Mouse (Mus musculus) cortical plate, adult 2 months (tissue): ENCODE measurements around the gene Cygb. TPM values are rescaled to one million over a fixed set of nuclear protein-coding genes. Genes with fewer than 3 reads are reported as not detected.

Experiments
- H3K27ac ChIP-seq: fragments of 200-500 bp; 2 replicates; pipeline ENCODE4 v1.5.1; 2012; ENCODE audit warnings: low read length, control low read depth, inconsistent platforms; ENCODE audit not compliant: insufficient read depth
- H3K4me1 ChIP-seq: fragments of 200-500 bp; 2 replicates; pipeline ENCODE4 v1.6.1; 2011; ENCODE audit warnings: low read length; ENCODE audit not compliant: control insufficient read depth, insufficient read depth
- H3K4me3 ChIP-seq: fragments of 200-500 bp; 2 replicates; pipeline ENCODE4 v1.5.1; 2011; ENCODE audit warnings: mild to moderate bottlenecking, low read length, control low read depth; ENCODE audit not compliant: insufficient read depth
- CTCF ChIP-seq: fragments of 200-500 bp; IDR thresholded peaks from 2 replicates; pipeline ENCODE4 v1.5.1; 2011; ENCODE audit warnings: mild to moderate bottlenecking, control low read depth, low read length; ENCODE audit not compliant: insufficient read depth; ENCODE audit errors: extremely low read depth
- POLR2A ChIP-seq: fragments of 200-500 bp; IDR thresholded peaks from 2 replicates; pipeline ENCODE4 v1.6.1; 2011; ENCODE audit warnings: mild to moderate bottlenecking, low read length, control low read depth; ENCODE audit not compliant: insufficient read depth; ENCODE audit errors: extremely low read depth
- polyA plus RNA-seq: library from polyadenylated mRNA; depleted of rRNA; stranded (reverse); fragments of >200 nt; gene quantifications from 2 replicates; pipeline ENCODE4 v1.2.3, GENCODE M21; 2012

Gene Cygb
- polyA plus RNA-seq, 1 experiment = 49.8 TPM

DNA sequence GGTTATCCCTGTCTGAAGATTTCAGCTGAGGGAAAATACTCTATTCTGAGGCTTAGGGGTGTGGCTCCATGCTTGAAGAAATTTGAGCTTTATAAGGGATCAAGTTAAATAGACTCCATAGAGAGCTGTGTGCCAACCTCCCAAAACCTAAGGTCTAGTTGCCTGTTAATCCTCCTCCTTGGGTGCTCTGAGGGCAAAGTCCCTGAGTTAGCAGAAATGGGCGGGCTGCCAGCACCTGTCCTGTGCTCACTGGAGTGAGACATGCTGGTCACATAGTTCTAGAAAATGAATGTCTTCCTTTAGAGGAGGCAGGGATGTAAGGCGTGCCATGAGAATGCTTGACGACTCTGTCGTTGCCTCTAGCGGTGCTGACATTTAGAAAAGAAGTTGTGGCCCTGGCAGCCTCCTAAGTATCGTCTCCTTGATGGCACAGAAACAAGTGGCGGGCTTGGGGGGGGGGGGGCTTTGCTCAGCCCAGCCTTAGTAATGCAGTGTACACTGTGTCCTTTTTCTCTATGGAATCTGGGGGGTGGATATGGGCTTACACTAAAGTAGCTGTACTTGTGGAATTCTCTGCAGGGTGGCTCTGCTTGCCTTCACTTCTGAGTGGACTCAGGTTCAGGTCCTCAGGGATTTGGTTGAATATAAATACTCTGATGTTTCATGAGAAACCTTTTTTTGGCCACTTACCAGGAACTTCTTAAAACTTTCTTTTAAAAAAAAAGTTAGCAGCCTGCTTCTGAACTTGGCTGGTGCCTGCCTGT, 20.7 kb upstream of the Cygb start:
- TF ChIP-seq POLR2A (no peak), CTCF (no peak)
- Histone ChIP-seq H3K4me3 (no peak overlapping the region), H3K4me1 (no peaks in the 10 kb centered on the region; the same call in 1 of the 2 replicates), H3K27ac (no peak overlapping the region)

DNA sequence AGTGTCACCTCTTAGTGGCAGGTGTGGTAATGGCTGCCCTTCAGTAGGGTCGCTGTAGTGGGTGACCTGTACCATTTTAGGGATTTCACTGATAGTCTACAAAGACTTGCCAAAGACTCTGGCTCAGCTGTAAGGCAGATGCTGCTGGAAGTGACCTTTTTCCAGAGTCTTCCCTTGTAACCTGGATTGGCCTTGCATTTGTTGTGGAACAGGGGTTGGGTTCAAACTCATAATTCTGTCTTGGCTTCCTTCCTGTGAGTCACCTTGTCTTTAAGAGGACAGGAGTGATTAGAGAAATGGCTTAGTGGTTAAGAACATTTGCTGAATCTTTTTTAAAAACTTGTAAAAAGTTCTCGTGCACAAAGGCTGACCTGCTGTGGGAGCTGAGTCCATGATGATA, 19.3 kb upstream of the Cygb start:
- Histone ChIP-seq H3K4me1 (no peaks in the 10 kb centered on the region; the same call in 1 of the 2 replicates), H3K4me3 (no peak overlapping the region), H3K27ac (no peak overlapping the region)
- TF ChIP-seq CTCF (no peak), POLR2A (no peak)

DNA sequence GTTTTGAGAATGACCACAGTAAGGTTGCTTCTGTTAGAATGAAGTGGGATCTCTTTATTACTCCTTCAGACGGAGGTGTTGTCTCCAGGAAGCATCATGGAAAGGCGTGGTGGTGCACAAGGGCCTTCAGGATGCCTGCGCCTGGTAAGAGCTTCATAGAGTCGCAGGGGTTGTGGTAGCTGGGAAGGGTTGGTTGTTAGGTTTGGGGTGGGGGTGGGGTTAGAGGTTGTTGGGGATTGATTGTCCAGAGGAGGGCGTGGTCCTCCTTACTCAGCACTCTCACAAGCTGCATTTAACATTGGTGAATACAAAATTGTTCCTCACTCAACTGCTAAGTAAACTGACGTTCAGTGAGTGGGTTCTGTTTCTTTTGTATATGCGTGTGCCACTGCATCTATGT, 18.5 kb upstream of the Cygb start:
- TF ChIP-seq POLR2A = no peak
- no peak for TF ChIP-seq CTCF
- Histone ChIP-seq H3K4me3 (peak overlapping the region; percentile 91), H3K27ac (no peak overlapping the region), H3K4me1 (no peaks in the 10 kb centered on the region; the same call in 1 of the 2 replicates)

DNA sequence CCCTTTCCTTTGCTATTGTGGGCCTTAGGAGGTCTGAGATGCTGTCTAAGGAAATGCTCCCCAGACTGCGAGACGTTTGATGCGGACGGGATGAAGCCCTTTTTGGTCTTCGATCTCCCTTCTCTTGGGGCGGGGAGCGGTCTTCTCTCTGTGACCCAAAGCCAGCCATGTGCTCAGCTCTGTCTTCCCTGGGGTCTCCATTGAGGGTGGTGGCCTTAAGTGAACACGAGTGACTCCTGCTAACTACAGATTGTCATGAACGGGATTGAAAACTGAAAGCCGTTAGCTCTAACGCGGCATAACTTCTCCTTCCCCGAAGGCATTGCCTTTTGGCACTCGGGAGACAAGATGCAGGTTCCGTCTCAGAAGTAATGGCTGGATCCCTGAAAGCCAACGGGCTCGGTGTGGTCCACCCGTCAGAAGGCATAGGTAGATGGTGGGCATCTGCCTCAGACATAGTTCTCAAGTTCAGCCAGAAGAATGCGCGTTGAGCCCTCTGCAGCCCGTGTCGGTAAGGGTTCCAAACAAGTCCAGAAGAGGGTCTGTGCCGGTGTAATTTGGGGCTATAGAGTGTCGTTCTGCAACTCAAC, 17.8 kb upstream of the Cygb start:
- Histone ChIP-seq H3K4me3 (peak overlapping the region; percentile 91), H3K4me1 (no peaks in the 10 kb centered on the region; the same call in 1 of the 2 replicates), H3K27ac (no peak overlapping the region)
- TF ChIP-seq POLR2A = no peak; the same call in 1 of the 2 replicates
- TF ChIP-seq CTCF = no peak

DNA sequence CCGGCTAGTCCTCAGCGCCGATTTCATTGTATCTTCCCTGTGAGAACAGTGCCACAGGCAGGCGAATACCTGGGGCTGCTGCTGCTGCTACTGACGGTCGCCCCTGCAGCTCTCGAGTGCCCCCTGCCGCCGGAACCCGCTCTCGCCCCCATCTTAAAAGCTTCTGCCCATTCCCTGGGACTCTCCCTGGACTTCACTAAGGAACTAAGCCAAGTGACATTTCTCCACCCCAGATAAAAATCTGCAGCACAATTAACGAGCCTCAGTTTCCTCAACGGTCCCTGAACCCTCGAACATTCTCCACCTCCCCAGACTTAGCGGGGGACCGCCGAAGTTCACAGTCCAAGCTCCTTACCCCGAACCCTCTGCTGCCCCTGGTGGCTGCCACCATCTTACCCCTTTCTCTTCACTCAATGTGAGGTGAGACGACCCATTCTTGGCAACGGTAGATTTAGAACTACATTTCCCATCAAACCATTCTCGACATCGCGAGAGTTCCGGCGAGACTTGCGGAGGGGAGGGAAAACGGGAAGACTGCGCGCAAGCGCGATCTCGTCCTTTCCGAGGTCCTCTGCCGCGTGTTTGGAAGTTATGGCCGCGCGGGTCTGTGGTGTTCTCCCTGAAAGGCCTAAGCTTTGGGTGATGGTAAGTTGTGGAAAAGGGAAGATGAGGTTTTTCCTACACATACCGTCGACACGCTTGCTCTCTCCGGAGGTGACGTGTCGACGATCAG, 17.2 kb upstream of the Cygb start:
- Histone ChIP-seq H3K27ac (no peak overlapping the region), H3K4me3 (peak overlapping the region; percentile 91), H3K4me1 (no peaks in the 10 kb centered on the region; the same call in 1 of the 2 replicates)
- TF ChIP-seq CTCF = peak; percentile 56
- TF ChIP-seq POLR2A = peak; percentile 95

DNA sequence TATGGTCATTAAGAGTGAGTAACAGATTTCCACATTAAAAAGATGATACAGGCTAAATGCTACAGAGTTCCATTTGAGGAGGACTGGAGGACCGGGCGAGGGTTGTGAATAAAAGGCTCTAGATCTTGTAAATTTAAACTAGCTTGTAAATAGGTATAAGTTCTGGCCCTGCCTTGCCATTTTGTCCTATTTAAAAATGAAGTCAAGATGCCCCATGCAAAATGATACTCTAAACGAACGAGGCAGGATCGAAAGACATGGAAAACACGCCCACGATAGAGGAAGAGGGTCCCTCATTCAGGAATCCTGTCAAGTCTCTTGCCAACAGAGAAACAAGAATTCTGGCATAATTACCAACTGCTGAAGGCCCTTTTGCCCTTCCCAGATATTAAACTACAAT, 16.3 kb upstream of the Cygb start:
- no peak overlapping the region for H3K27ac ChIP-seq
- TF ChIP-seq POLR2A (no peak), CTCF (no peak)
- H3K4me1 ChIP-seq = no peaks in the 10 kb centered on the region; the same call in 1 of the 2 replicates
- no peak overlapping the region; the same call in 1 of the 2 replicates for H3K4me3 ChIP-seq

DNA sequence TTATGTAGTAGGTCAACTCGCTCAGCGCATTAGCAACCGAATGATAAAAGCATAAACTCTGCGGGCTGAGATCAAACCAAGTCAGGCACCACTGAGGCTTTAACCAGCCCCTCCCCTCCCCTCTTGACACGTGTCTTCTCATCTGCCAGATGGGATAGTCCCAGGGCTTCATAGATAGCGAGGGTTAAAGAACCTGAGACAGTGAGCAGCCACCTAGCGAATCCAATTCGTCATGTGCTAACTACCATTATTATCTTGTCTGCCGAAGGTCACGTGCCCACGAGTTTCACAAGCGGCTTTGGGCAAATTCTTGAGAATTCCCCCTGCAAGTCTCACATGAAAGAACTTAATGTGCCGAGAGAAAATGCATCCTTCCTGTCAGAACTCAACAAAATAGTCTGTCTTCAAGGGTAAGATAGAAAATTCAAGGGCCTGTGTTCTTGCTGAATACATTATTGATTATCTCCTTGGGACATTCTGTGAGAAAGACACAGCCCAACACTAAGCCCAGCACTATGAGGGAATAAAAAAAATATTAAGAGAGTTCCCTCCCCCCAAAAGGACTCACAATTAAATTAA, 15.8 kb upstream of the Cygb start:
- no peak overlapping the region for H3K27ac ChIP-seq

DNA sequence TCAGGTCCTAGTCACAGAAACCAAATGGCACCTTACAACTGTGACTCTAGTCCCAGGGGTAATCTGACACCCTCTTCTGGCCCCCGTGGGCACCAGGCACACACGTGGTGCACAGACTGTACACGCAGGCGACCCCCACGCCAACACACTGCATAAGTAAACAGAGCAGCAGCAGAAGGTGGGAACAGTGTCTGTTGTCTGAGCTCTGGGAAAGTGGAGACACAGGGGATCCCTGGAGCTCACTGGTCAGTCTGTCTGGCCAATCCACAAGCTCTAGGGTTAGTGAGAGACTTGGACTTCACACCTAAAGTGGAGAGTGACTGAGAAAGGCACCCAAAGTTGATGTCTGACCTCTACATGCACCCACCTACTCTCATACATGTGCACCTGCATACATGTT, 15.2 kb upstream of the Cygb start:
- no peak for TF ChIP-seq POLR2A
- no peak for TF ChIP-seq CTCF
- Histone ChIP-seq H3K4me3 (no peak overlapping the region), H3K27ac (no peak overlapping the region), H3K4me1 (no peaks in the 10 kb centered on the region; the same call in 1 of the 2 replicates)

More for the DNA sequence above, 15.8 kb upstream of the Cygb start:
- Histone ChIP-seq H3K4me3 (no peak overlapping the region), H3K4me1 (no peaks in the 10 kb centered on the region; the same call in 1 of the 2 replicates)
- TF ChIP-seq CTCF (no peak), POLR2A (no peak)

DNA sequence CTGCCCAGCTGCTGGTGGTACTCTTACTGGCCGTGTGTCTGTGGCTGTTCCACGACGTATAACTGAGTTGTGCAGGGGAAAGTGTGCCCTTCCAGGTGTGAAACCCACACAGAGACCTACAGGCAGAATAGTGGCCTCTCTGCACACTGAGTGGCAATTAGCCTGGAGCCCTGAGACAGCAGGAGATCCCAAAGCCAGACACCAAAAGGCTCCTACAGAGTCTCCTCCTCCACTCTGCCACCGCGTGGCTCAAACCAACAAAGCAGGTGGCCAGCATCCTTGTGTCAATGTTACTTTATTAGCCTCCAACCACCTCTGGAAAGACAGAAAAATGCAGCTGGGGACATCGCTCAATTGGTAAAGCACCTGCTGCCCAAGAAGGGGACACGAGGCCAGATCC, 14.7 kb upstream of the Cygb start:
- Histone ChIP-seq H3K4me3 (no peak overlapping the region), H3K4me1 (no peaks in the 10 kb centered on the region; the same call in 1 of the 2 replicates), H3K27ac (no peak overlapping the region)
- TF ChIP-seq CTCF (no peak), POLR2A (no peak)

DNA sequence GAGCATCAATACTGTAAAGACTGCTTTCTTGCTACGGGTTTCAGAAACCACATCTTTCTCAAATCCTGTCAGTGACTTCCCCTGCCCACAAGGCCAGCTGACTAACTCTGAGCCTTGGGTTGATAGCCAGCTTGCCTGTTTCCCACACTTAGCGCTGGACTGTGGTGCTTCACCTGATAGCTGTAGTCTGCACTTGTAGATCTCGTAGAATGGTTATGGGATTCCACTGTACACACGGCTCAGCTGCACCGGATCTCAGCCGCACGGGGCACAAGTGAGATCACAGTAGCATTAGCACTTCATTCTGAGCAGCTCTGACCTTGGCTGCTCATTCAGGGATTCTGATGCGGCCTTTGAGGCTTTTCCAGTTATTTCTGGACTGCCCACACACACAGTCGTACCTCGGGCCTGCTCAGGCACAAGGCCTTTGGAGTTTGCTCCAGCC, 14.3 kb upstream of the Cygb start:
- no peaks in the 10 kb centered on the region; the same call in 1 of the 2 replicates for H3K4me1 ChIP-seq
- no peak overlapping the region for H3K4me3 ChIP-seq
- H3K27ac ChIP-seq = no peak overlapping the region
- TF ChIP-seq CTCF (no peak), POLR2A (no peak)
